Mouse (Mus musculus): ENCODE results near the gene Abcd1. TPM values are rescaled to one million over a fixed set of nuclear protein-coding genes. Genes with fewer than 3 reads are reported as not detected.
"Not testable (repeated sequence)": the region's sequence is repeated elsewhere in the genome, so short reads cannot be mapped to it uniquely, and the experiment has no call there.

The Abcd1 gene
- total RNA-seq, 2 experiments from 2014 or later = 22.8 to 30.4 TPM

DNA sequence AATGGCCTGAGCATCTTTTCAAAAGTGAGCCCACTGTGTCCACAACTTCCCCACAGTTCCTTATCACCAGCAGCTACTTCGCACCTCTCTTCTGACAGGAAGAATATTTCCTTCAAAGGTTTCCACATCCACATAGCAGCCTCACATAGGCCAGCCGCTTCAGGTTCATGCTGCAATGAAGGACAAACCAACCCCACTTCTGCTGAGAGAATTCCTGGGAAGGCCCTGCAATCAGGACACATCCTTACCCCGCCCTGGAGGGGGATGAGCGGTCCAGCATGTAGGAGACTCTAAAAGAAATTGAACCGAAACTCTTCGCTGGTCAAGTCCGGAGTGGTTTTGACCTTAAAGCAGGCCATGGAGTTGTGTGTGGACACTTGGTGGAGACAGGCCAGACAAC lies 23.4 kb downstream of the Abcd1 start:
- not testable (repeated sequence) for DNase-seq

GRCm38 (mm10) chrX:73744774-73745481 lies 28.5 kb downstream of the Abcd1 start:
- no peak for DNase-seq

GRCm38 (mm10) chrX:73748977-73749376 lies 32.6 kb downstream of the Abcd1 start:
- DNase-seq = no peak

GRCm38 (mm10) chrX:73756334-73757140 lies 40.1 kb downstream of the Abcd1 start, which contains the start of gene Plxnb3:
TSS of gene Plxnb3 (plus strand) at chrX:73757090.
- DNase-seq = no peak

- DNase-seq = no peak
Observed at GRCm38 (mm10) chrX:73758611-73759290, 42.4 kb downstream of the Abcd1 start.

DNA sequence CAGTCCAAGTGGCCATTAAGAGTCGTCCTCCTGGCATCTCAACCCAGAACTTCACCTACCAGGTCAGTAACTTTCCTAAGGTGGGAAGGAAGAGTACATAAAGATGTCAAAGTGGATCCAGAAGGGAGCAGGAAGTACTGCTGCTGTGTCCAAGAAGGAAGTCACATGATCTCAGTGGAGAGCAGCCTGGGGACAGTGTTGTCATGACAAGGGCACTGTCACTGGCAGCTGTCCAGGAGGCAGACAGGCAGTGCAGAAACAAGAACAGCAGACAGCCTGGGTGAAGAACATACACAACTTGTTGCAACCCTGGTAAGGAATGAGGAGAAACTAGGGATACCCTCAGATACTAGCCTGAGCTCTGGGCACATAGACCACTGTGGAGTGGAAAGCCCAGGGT lies 48.9 kb downstream of the Abcd1 start:
- peak; percentile 33 for DNase-seq

- no peak for DNase-seq
Observed at GRCm38 (mm10) chrX:73767267-73767666, 50.9 kb downstream of the Abcd1 start.

DNA sequence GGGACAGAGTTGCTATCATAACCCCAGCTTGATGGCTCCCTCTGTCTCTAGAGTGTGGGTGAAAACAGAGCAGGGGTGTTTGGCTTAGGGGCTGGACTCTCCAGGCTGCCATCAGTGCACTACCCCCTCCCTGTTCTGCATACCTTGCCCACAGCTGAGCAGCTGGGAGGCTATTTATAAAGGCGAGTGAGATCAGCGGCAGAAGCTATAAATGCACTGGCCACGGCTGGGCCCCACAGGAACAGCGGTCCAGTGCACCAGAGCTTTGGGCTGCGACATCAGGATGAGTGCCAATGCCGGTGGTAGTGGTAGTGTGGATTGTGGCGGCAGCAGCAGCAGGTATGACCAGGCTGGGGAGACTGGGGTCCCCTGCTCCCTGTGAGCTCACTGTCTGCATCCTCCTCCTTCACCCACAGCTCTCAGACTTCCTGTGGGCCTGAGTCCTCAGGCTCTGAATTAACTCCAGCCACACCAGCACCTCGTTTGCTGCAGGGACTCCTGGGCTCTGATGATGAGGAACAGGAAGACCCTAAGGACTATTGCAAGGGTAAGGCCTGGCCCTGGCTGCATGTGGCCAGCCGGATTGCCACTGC lies 57.9 kb downstream of the Abcd1 start, which contains the start of gene Srpk3:
Gene Srpk3, plus strand, starts transcription at position 238 of the 593 bp plus-strand sequence.
- peak; percentile 59 for DNase-seq

GRCm38 (mm10) chrX:73774802-73775483 lies 58.5 kb downstream of the Abcd1 start:
- DNase-seq = peak; percentile 48

DNA sequence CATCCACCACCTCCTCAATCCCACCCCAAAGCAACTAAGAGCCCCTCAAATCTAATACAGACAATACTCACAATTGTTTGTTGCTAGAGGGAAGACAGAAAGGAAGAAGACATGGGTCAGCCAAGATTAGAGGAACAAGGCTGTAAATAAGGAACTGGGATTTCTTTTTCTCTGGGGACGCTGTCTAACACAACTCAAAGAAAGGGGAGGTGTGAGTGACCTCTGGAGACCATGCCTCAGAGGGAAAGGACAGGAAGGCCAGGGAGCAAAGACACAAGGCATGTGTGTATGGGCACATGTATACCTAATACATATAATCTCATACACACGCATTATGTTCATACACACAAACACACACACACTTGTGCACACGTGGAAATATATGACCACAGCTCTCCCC lies 65.8 kb downstream of the Abcd1 start:
- no peak for DNase-seq

DNA sequence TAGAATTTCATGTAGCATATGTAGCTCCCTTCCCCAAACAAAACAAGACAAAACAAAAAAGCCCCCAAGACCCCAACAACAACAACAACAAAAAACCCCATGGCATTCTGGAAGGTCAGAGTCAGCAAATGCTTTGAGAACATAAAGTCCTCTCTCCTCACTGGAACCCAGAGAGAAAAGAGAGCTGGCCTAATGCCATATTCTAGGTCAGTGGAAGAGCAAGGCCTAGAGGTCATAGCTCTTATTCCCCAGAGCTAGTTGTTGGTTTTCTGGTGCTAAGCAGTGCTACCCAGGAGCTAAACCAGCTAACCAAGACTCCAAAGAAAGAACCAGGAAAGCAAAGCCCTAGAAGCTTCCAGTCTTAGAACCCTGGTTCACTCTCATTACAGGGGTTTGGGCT lies 69.3 kb downstream of the Abcd1 start:
- no peak for DNase-seq

- peak; percentile 92 for DNase-seq
Observed at GRCm38 (mm10) chrX:73786364-73787224, 70.2 kb downstream of the Abcd1 start, which contains the start of the genes Idh3g and Ssr4. TSS of gene Idh3g (minus strand) at chrX:73786897. TSS of gene Ssr4 (plus strand) at chrX:73787028.

DNA sequence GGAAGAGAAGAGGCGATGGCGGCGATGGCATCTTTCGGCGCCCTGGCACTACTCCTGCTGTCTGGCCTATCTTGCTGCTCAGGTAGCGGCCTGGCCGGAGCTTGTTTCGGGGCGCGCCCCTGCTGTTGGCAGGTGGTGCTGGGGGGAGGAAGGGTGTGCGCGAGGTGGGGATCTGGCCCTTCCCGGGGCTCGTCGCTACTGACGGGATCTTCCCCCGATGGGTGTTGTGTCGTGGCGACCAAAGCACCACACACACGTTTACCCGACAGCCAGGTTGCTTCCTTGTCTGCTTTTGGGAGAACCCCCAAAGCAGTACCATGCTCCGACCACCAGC lies 70.8 kb downstream of the Abcd1 start:
- no peak for DNase-seq

Other genes starting within 250 kb of the Abcd1 start
- 100 to 1,000 TPM; 116 to 139 TPM for gene Bgn, start 233.0 kb upstream of the Abcd1 start, total RNA-seq (2021)
- 10 to 100 TPM; 10.6 to 11.8 TPM for gene Atp2b3, start 213.5 kb upstream of the Abcd1 start, total RNA-seq (2021)
- not detected for gene Dusp9, start 77.2 kb upstream of the Abcd1 start, total RNA-seq (2021)
- 10 to 100 TPM in 1 of 2 experiments, 1 to 10 TPM in 1; 8.6 to 10.3 TPM for gene Pnck, start 56.5 kb upstream of the Abcd1 start, total RNA-seq (2021)
- gene Slc6a8, start 43.4 kb upstream of the Abcd1 start, total RNA-seq (2021) = 100 to 1,000 TPM in 1 of 2 experiments, 10 to 100 TPM in 1; 96.2 to 127 TPM
- 10 to 100 TPM; 45.9 to 58.5 TPM for gene Bcap31, start 422 bp upstream of the Abcd1 start, total RNA-seq (2021)
- under 1 TPM; 0.61 to 0.67 TPM for gene Plxnb3, start 40.5 kb downstream of the Abcd1 start, total RNA-seq (2021)
- 10 to 100 TPM; 39.6 to 60.5 TPM for gene Srpk3, start 57.8 kb downstream of the Abcd1 start, total RNA-seq (2021)
- 100 to 1,000 TPM; 399 to 430 TPM for gene Idh3g, start 70.3 kb downstream of the Abcd1 start, total RNA-seq (2021)
- 10 to 100 TPM; 72.3 to 80.8 TPM for gene Ssr4, start 70.4 kb downstream of the Abcd1 start, total RNA-seq (2021)
- 1 to 10 TPM; 1.1 to 1.4 TPM for gene Pdzd4, start 108.4 kb downstream of the Abcd1 start, total RNA-seq (2021)
- not detected for gene Avpr2, start 175.5 kb downstream of the Abcd1 start, total RNA-seq (2021)
- 1 to 10 TPM; 1.2 to 2.3 TPM for gene L1cam, start 179.5 kb downstream of the Abcd1 start, total RNA-seq (2021)
- 1 to 10 TPM in 1 of 2 experiments, under 1 TPM in 1; 0.41 to 1.6 TPM for gene Arhgap4, start 205.3 kb downstream of the Abcd1 start, total RNA-seq (2021)
- gene Naa10, start 205.3 kb downstream of the Abcd1 start, total RNA-seq (2021) = 10 to 100 TPM; 59.1 to 60.5 TPM
- 1 to 10 TPM; 1.7 to 2.5 TPM for gene Renbp, start 214.3 kb downstream of the Abcd1 start, total RNA-seq (2021)
- 10 to 100 TPM; 26.0 to 35.7 TPM for gene Hcfc1, start 249.8 kb downstream of the Abcd1 start, total RNA-seq (2021)

Measured in gastrocnemius, postnatal 25 days (tissue).